ENCODE assay signal across 8 mouse cellular contexts in the genomic region with DNA sequence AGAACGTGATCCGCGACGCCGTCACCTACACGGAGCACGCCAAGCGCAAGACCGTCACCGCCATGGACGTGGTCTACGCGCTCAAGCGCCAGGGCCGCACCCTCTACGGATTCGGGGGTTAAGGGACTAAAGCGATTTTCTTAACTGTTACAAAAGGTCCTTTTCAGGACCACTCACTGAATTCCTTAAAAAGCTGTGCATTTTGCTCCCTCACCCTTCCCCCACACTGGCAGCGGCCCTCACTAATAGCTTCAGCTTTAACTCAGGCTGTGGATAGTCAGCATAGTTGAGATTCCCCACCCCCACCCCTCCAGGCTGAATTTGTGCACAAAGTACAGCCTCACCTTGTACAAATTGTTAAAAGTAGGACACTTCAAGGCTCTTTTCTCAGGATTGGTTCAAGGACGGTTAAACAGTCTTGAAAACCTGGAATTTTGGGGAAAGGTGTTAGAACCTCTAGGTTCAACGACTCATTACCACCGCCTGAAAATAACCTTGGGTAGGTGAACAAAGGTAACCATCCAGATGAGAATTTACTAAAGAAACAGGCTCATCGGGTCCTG. TPM values are rescaled to one million over a fixed set of nuclear protein-coding genes. Genes with fewer than 3 reads are reported as not detected.
DNase-seq lines count a peak whose midpoint lies in the region; ATAC-seq and TF ChIP-seq lines count a peak whose summit lies in the region.

No protein-coding gene starts in this region.

- H3K9ac ChIP-seq in hindbrain, embryonic 15.5 days = peak overlapping the region; percentile 28
- peak overlapping the region; percentile 61 for H3K9ac ChIP-seq in midbrain, embryonic 12.5 days (replicated peaks)

- peak overlapping the region; percentile 73 for H3K4me2 ChIP-seq in hindbrain, embryonic 15.5 days
- peak overlapping the region; percentile 58 for H3K4me2 ChIP-seq in midbrain, embryonic 12.5 days (replicated peaks)

- H3K27ac ChIP-seq in spleen, adult 2 months (ENCODE audit: insufficient read depth, low read length) = peak overlapping the region; percentile 88
- peak overlapping the region; percentile 90 for H3K27ac ChIP-seq in hindbrain, embryonic 15.5 days (replicated peaks)
- peak overlapping the region; percentile 86 for H3K27ac ChIP-seq in midbrain, embryonic 12.5 days (replicated peaks)

- 1% methylated on average over 18 of the region's 23 CpGs for WGBS in spleen, adult 2 months
- WGBS in hindbrain, embryonic 15.5 days = 1% methylated on average over 22 of the region's 23 CpGs
- WGBS in midbrain, embryonic 12.5 days = under 1% methylated on average over 17 of the region's 23 CpGs

- peak overlapping the region; percentile 53 for H3K4me3 ChIP-seq in spleen, adult 2 months (ENCODE audit: extremely low read depth, insufficient read depth, insufficient read length)
- peak overlapping the region; percentile 42 for H3K4me3 ChIP-seq in hindbrain, embryonic 15.5 days
- peak overlapping the region; percentile 42 for H3K4me3 ChIP-seq in midbrain, embryonic 12.5 days

- H3K9me3 ChIP-seq in hindbrain, embryonic 15.5 days = no peaks in the 10 kb centered on the region
- no peaks in the 10 kb centered on the region for H3K9me3 ChIP-seq in midbrain, embryonic 12.5 days

- no peak for TF ChIP-seq POLR2A in spleen, adult 2 months (IDR thresholded peaks at IDR 0.05; ENCODE audit: low read depth, low read length)

- no peak for DNase-seq in spleen, adult 2 months (ENCODE audit: low read depth in 1 of 2, low spot score in 2 of 2)
- no peak for DNase-seq in spleen, adult 18-20 months
- DNase-seq in right cerebral cortex, postnatal 25 days = no peak
- DNase-seq in cerebellum, adult 11-12 months = no peak
- no peak for DNase-seq in ovary, adult 18-20 months (ENCODE audit: low spot score)

- H3K27me3 ChIP-seq in spleen, adult 2 months (ENCODE audit: control insufficient read depth, insufficient read depth, low read length) = no peaks in the 10 kb centered on the region
- H3K27me3 ChIP-seq in hindbrain, embryonic 15.5 days = no peaks in the 10 kb centered on the region
- H3K27me3 ChIP-seq in midbrain, embryonic 12.5 days = no peaks in the 10 kb centered on the region

- peak; percentile 7; the same call in 1 of the 2 replicates for ATAC-seq in common myeloid progenitor, adult 5-6 weeks (replicated peaks; ENCODE audit: low read depth, poor library complexity, severe bottlenecking)
- ATAC-seq in hindbrain, embryonic 15.5 days (ENCODE audit: low FRiP score, low read depth) = no peak
- no peak for ATAC-seq in midbrain, embryonic 12.5 days (ENCODE audit: low FRiP score, low read depth)

- no peaks in the 10 kb centered on the region for H3K36me3 ChIP-seq in spleen, adult 2 months (ENCODE audit: control insufficient read depth, insufficient read depth, low read length)
- no peaks in the 10 kb centered on the region for H3K36me3 ChIP-seq in hindbrain, embryonic 15.5 days
- no peaks in the 10 kb centered on the region for H3K36me3 ChIP-seq in midbrain, embryonic 12.5 days

- peaks cover 2% of the 10 kb centered on the region; the same call in 1 of the 2 replicates for H3K4me1 ChIP-seq in spleen, adult 2 months (ENCODE audit: control insufficient read depth, insufficient read depth, insufficient read length)
- peaks cover 25% of the 10 kb centered on the region for H3K4me1 ChIP-seq in hindbrain, embryonic 15.5 days (replicated peaks)
- H3K4me1 ChIP-seq in midbrain, embryonic 12.5 days = peaks cover 25% of the 10 kb centered on the region; the same call in 1 of the 2 replicates

- no peak for TF ChIP-seq CTCF in spleen, adult 2 months (IDR thresholded peaks at IDR 0.05; ENCODE audit: extremely low read depth, insufficient read depth, insufficient read length, insufficient replicate concordance)

RNA-seq across cellular contexts. Expression of gene Hist1h4b, which starts 0.5 kb away (rescaled TPM):
- polyA plus RNA-seq in spleen, adult 2 months (2012; rRNA removed) = 19.0 and 27.4 TPM in 2 replicates
- 676 and 902 TPM in 2 replicates for total RNA-seq in common myeloid progenitor, adult 5-6 weeks (2017)
- polyA plus RNA-seq in hindbrain, embryonic 15.5 days (2015; fragmentation: Nextera tagmentation; extraction: Ambion mirVana) = 1.1 and 1.9 TPM in 2 replicates
- polyA plus RNA-seq in midbrain, embryonic 12.5 days (2016; fragmentation: Nextera tagmentation; extraction: Ambion mirVana) = 5.0 and 8.0 TPM in 2 replicates

RNA-seq across cellular contexts. Expression of gene Hist1h4a, which starts 3.7 kb away (rescaled TPM):
- 16.1 and 29.5 TPM in 2 replicates for polyA plus RNA-seq in spleen, adult 2 months (2012; rRNA removed)
- 597 and 703 TPM in 2 replicates for total RNA-seq in common myeloid progenitor, adult 5-6 weeks (2017)
- polyA plus RNA-seq in hindbrain, embryonic 15.5 days (2015; fragmentation: Nextera tagmentation; extraction: Ambion mirVana) = 0.32 and 0.51 TPM in 2 replicates
- 0.41 and 1.3 TPM in 2 replicates for polyA plus RNA-seq in midbrain, embryonic 12.5 days (2016; fragmentation: Nextera tagmentation; extraction: Ambion mirVana)

RNA-seq across cellular contexts. Expression of gene Hist1h3a, which starts 4.9 kb away (rescaled TPM):
- 38.4 and 54.1 TPM in 2 replicates for polyA plus RNA-seq in spleen, adult 2 months (2012; rRNA removed)
- 599 and 655 TPM in 2 replicates for total RNA-seq in common myeloid progenitor, adult 5-6 weeks (2017)
- 0.35 and 2.4 TPM in 2 replicates for polyA plus RNA-seq in hindbrain, embryonic 15.5 days (2015; fragmentation: Nextera tagmentation; extraction: Ambion mirVana)
- 4.6 and 5.1 TPM in 2 replicates for polyA plus RNA-seq in midbrain, embryonic 12.5 days (2016; fragmentation: Nextera tagmentation; extraction: Ambion mirVana)

RNA-seq across cellular contexts. Expression of gene Hist1h3b, which starts 5.2 kb away (rescaled TPM):
- polyA plus RNA-seq in spleen, adult 2 months (2012; rRNA removed) = 54.9 and 68.9 TPM in 2 replicates
- 689 and 718 TPM in 2 replicates for total RNA-seq in common myeloid progenitor, adult 5-6 weeks (2017)
- polyA plus RNA-seq in hindbrain, embryonic 15.5 days (2015; fragmentation: Nextera tagmentation; extraction: Ambion mirVana) = 1.8 and 3.1 TPM in 2 replicates
- polyA plus RNA-seq in midbrain, embryonic 12.5 days (2016; fragmentation: Nextera tagmentation; extraction: Ambion mirVana) = 14.7 and 16.1 TPM in 2 replicates

RNA-seq across cellular contexts. Expression of gene Hist1h1a, which starts 6.2 kb away (rescaled TPM):
- polyA plus RNA-seq in spleen, adult 2 months (2012; rRNA removed) = 1.3 and 1.5 TPM in 2 replicates
- 2,071 and 2,536 TPM in 2 replicates for total RNA-seq in common myeloid progenitor, adult 5-6 weeks (2017)
- 0.75 and 0.84 TPM in 2 replicates for polyA plus RNA-seq in hindbrain, embryonic 15.5 days (2015; fragmentation: Nextera tagmentation; extraction: Ambion mirVana)
- 2.3 and 3.6 TPM in 2 replicates for polyA plus RNA-seq in midbrain, embryonic 12.5 days (2016; fragmentation: Nextera tagmentation; extraction: Ambion mirVana)
